Mouse (Mus musculus) intestine, postnatal 0 days (tissue): Measurements from ENCODE around the gene Terb2. TPM values are rescaled to one million over a fixed set of nuclear protein-coding genes. Genes with fewer than 3 reads are reported as not detected.

ENCODE experiments used
- ATAC-seq: fragments of 200-750 bp; cut with Nextera tagmentation; 2 replicates; pipeline ENCODE4 v1.8.0; 2017; ENCODE audit warnings: mild to moderate bottlenecking, moderate TSS enrichment, moderate library complexity
- H3K27ac ChIP-seq: fragments of 300-500 bp; sonication (generic); 2 replicates; pipeline ENCODE4 v1.5.1; 2014; ENCODE audit warnings: mild to moderate bottlenecking, low read depth, low read length, moderate library complexity
- H3K27me3 ChIP-seq: fragments of 300-500 bp; sonication (generic); replicated peaks from 2 replicates; pipeline ENCODE4 v1.6.1; 2014; ENCODE audit warnings: low read length, mixed read lengths; ENCODE audit not compliant: control insufficient read depth, insufficient read depth
- H3K36me3 ChIP-seq: fragments of 300-500 bp; sonication (generic); 2 replicates; pipeline ENCODE4 v1.6.1; 2014; ENCODE audit warnings: mild to moderate bottlenecking, moderate library complexity; ENCODE audit not compliant: control insufficient read depth, insufficient read depth
- H3K4me1 ChIP-seq: fragments of 300-500 bp; sonication (generic); replicated peaks from 2 replicates; pipeline ENCODE4 v1.6.1; 2014; ENCODE audit warnings: antibody characterized with exemption, low read length, mixed read lengths; ENCODE audit not compliant: control insufficient read depth, insufficient read depth
- H3K4me2 ChIP-seq: fragments of 300-500 bp; sonication (generic); replicated peaks from 2 replicates; pipeline ENCODE4 v1.6.1; 2014; ENCODE audit warnings: low read depth, mild to moderate bottlenecking, moderate library complexity
- H3K4me3 ChIP-seq: fragments of 300-500 bp; sonication (generic); 2 replicates; pipeline ENCODE4 v1.5.1; 2014; ENCODE audit warnings: low read depth, low read length
- H3K9ac ChIP-seq: fragments of 300-500 bp; sonication (generic); 2 replicates; pipeline ENCODE4 v1.6.1; 2014; ENCODE audit warnings: mild to moderate bottlenecking, low read depth, low read length
- H3K9me3 ChIP-seq: fragments of 300-500 bp; sonication (generic); 2 replicates; pipeline ENCODE4 v1.6.1; 2016; ENCODE audit warnings: mixed run types; ENCODE audit not compliant: control insufficient read depth
- CTCF ChIP-seq: sonication (generic); IDR thresholded peaks from 2 replicates; pipeline ENCODE4 v1.5.1; 2016; ENCODE audit warnings: low read depth, mild to moderate bottlenecking, control low read depth, antibody characterized with exemption, moderate library complexity
- WGBS: fragments of 180-500 bp; shearing (Covaris S2); extraction: QIAGEN DNeasy Blood & Tissue Kit; methylation state at CpG from one replicate; pipeline ENCODE4 v1.1.7; 2014; 5-methylcytosine and 5-hydroxymethylcytosine counted together
- polyA plus RNA-seq: library from polyadenylated mRNA; unstranded; fragments of >200 nt; fragmentation: Nextera tagmentation; extraction: Ambion mirVana; gene quantifications from 2 replicates; pipeline ENCODE4 v1.2.1, GENCODE M21; 2015

Gene Terb2
- not detected in 2 replicates for polyA plus RNA-seq

GRCm38 (mm10) chr2:122186106-122186505, at the start of gene Terb2, which contains the start of gene Patl2:
Gene Terb2 (plus strand): TSS chr2:122186272.
Gene Patl2 (minus strand): TSS chr2:122186189.
- 84% methylated on average over 17 of the region's 17 CpGs for WGBS
- Histone ChIP-seq H3K4me2 (no peak within 1 kb of the TSS), H3K9me3 (no peaks in the 10 kb centered on the region), H3K4me3 (no peak within 1 kb of the TSS), H3K27ac (no peak within 1 kb of the TSS), H3K36me3 (no peaks in the 10 kb centered on the region), H3K4me1 (no peaks in the 10 kb centered on the region), H3K27me3 (no peaks in the 10 kb centered on the region), H3K9ac (no peak within 1 kb of the TSS)
- ATAC-seq: no peak
- no peak for TF ChIP-seq CTCF

- Histone ChIP-seq H3K27ac (0 out of 2 replicates have a peak overlapping the region, but pooled peaks have one; percentile 41), H3K4me3 (no peak overlapping the region), H3K36me3 (no peaks in the 10 kb centered on the region), H3K9me3 (no peaks in the 10 kb centered on the region), H3K9ac (no peak overlapping the region), H3K27me3 (no peaks in the 10 kb centered on the region), H3K4me2 (no peak overlapping the region), H3K4me1 (0 out of 2 replicates have a peak, but pooled peaks cover 5% of the 10 kb centered on the region)
- ATAC-seq: peak; percentile 69
- 39% methylated on average over 5 of the region's 5 CpGs for WGBS
- no peak for TF ChIP-seq CTCF
Observed at GRCm38 (mm10) chr2:122137839-122138465, 48.1 kb upstream of the Terb2 start.

DNA sequence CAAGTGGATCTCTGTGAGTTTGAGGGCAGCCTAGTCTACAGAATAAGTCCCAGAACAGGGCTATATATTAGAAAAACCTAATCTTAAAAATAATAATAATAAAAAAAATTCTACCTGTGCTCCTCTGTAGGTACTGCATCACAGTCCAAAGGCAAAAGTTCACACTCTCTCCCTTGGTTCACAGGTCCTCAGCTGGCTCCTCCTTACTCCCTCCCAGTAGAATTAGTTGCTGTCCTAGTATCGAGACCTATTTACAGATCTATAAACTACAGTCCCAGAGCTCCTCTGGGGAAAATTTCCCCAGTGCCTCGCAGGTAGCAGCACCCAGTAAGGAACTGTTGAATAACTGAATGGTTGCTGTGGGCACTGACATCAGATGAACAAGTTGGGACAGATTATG, 45.3 kb upstream of the Terb2 start:
- Histone ChIP-seq H3K4me1 (0 out of 2 replicates have a peak, but pooled peaks cover 5% of the 10 kb centered on the region), H3K4me2 (no peak overlapping the region), H3K9ac (no peak overlapping the region), H3K9me3 (no peaks in the 10 kb centered on the region), H3K36me3 (no peaks in the 10 kb centered on the region), H3K27ac (no peak overlapping the region), H3K27me3 (no peaks in the 10 kb centered on the region), H3K4me3 (no peak overlapping the region)
- 40% methylated on average over 2 of the region's 2 CpGs for WGBS
- ATAC-seq: peak; percentile 81
- no peak for TF ChIP-seq CTCF

GRCm38 (mm10) chr2:122141332-122141967, 44.6 kb upstream of the Terb2 start:
- WGBS: 71% methylated on average over 5 of the region's 5 CpGs
- no peaks in the 10 kb centered on the region for H3K27me3 ChIP-seq
- H3K4me1 ChIP-seq: 0 out of 2 replicates have a peak, but pooled peaks cover 5% of the 10 kb centered on the region
- H3K4me2 ChIP-seq: no peak overlapping the region
- TF ChIP-seq CTCF: peak; percentile 53
- ATAC-seq: 0 out of 2 replicates have a peak, but pooled peaks have one; percentile 3
- no peaks in the 10 kb centered on the region for H3K36me3 ChIP-seq
- H3K27ac ChIP-seq: no peak overlapping the region
- H3K9me3 ChIP-seq: no peaks in the 10 kb centered on the region
- no peak overlapping the region for H3K4me3 ChIP-seq
- no peak overlapping the region for H3K9ac ChIP-seq

DNA sequence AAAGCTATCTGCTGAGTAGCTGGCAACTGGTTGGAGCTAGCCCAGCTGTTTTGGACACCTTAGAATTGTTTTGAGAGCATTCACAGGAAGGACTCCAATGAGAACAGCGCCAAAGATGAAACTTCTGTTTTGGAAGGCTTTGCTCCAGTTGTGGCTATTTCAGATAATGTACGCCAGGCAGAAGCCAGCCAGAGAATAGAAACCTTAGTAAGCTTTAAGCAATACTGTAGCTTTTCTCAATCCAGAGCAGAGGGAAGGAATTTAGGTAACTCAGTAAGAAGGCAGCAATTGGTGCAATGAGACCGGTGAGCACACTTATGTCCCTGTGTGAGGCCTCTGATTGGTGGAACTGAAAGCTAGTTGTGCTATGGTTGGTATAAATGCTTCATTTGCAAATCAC, 43.0 kb upstream of the Terb2 start:
- Histone ChIP-seq H3K4me3 (no peak overlapping the region), H3K4me2 (no peak overlapping the region), H3K27ac (no peak overlapping the region), H3K9ac (no peak overlapping the region), H3K27me3 (no peaks in the 10 kb centered on the region), H3K36me3 (no peaks in the 10 kb centered on the region), H3K4me1 (0 out of 2 replicates have a peak, but pooled peaks cover 10% of the 10 kb centered on the region), H3K9me3 (no peaks in the 10 kb centered on the region)
- no peak for TF ChIP-seq CTCF
- WGBS: 92% methylated on average over 3 of the region's 3 CpGs
- ATAC-seq: no peak

DNA sequence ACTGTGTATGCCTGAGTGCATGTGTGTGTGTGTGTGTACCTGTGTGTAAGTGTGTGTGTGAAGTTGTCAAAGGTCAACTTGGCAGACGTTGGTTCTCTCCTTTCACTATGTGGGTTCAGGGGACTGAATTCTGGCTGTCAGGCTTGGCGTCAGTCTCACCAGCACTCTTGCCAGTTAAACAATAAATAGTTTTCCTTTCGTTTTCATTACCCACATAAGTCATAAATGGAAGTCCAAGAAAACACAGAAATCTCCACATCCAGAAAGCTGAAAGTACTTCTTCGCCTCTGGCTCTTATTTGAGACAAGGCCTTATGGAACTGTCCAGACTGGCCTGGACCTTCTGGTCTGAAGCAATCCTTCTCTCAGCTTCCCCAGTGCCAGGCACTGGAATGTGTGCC, 40.3 kb upstream of the Terb2 start:
- Histone ChIP-seq H3K36me3 (peaks cover 7% of the 10 kb centered on the region), H3K4me3 (no peak overlapping the region), H3K27ac (no peak overlapping the region; the same call in 1 of the 2 replicates), H3K27me3 (no peaks in the 10 kb centered on the region), H3K9ac (no peak overlapping the region), H3K4me1 (peaks cover 7% of the 10 kb centered on the region; the same call in 1 of the 2 replicates), H3K9me3 (no peaks in the 10 kb centered on the region), H3K4me2 (no peak overlapping the region)
- ATAC-seq: no peak
- 48% methylated on average over 4 of the region's 4 CpGs for WGBS
- no peak for TF ChIP-seq CTCF
